Mouse (Mus musculus): ENCODE results near the gene Rpl15. TPM values are rescaled to one million over a fixed set of nuclear protein-coding genes. Genes with fewer than 3 reads are reported as not detected.

The Rpl15 gene
- polyA plus RNA-seq (2015; fragmentation: Nextera tagmentation; extraction: Ambion mirVana): 402 and 435 TPM in 2 replicates

GRCm38 (mm10) chr14:18270529-18271441, at the start of gene Rpl15, which contains the start of gene Nkiras1:
Gene Rpl15, minus strand, starts transcription at chr14:18271391.
Gene Nkiras1, plus strand, starts transcription at chr14:18271136.
- peaks cover 12% of the 10 kb centered on the region for H3K36me3 ChIP-seq (ENCODE audit: control insufficient read depth, insufficient read depth, low read length)
- under 1% methylated on average over 76 of the region's 78 CpGs for WGBS
- peak within 1 kb of the TSS; percentile 94 for H3K4me3 ChIP-seq (ENCODE audit: low read length)
- peak within 1 kb of the TSS; percentile 73 for H3K27ac ChIP-seq (ENCODE audit: low read length)
- peak; percentile 100 for ATAC-seq (ENCODE audit: low read depth)
- peak within 1 kb of the TSS; percentile 83 for H3K4me2 ChIP-seq (ENCODE audit: low read depth, low read length)
- H3K9ac ChIP-seq (ENCODE audit: low read length): peak within 1 kb of the TSS; percentile 98
- H3K27me3 ChIP-seq (ENCODE audit: control insufficient read depth, insufficient read depth, low read depth, low read length): no peaks in the 10 kb centered on the region
- peaks cover 12% of the 10 kb centered on the region for H3K4me1 ChIP-seq (replicated peaks; ENCODE audit: control insufficient read depth, insufficient read depth, low read length)
- no peaks in the 10 kb centered on the region for H3K9me3 ChIP-seq (ENCODE audit: control insufficient read depth, low read length)

GRCm38 (mm10) chr14:18317457-18318411, 46.5 kb upstream of the Rpl15 start:
- ATAC-seq (ENCODE audit: low read depth): peak; percentile 47
- Histone ChIP-seq H3K27ac (ENCODE audit: low read length) (no peak overlapping the region), H3K4me2 (ENCODE audit: low read depth, low read length) (no peak overlapping the region), H3K9ac (ENCODE audit: low read length) (no peak overlapping the region), H3K36me3 (ENCODE audit: control insufficient read depth, insufficient read depth, low read length) (no peaks in the 10 kb centered on the region), H3K4me1 (replicated peaks; ENCODE audit: control insufficient read depth, insufficient read depth, low read length) (peaks cover 5% of the 10 kb centered on the region), H3K4me3 (ENCODE audit: low read length) (no peak overlapping the region), H3K27me3 (ENCODE audit: control insufficient read depth, insufficient read depth, low read depth, low read length) (no peaks in the 10 kb centered on the region), H3K9me3 (ENCODE audit: control insufficient read depth, low read length) (no peaks in the 10 kb centered on the region)
- WGBS: 52% methylated on average over 11 of the region's 11 CpGs

- H3K4me1 ChIP-seq (replicated peaks; ENCODE audit: control insufficient read depth, insufficient read depth, low read length): no peaks in the 10 kb centered on the region
- H3K36me3 ChIP-seq (ENCODE audit: control insufficient read depth, insufficient read depth, low read length): no peaks in the 10 kb centered on the region
- no peak overlapping the region for H3K9ac ChIP-seq (ENCODE audit: low read length)
- H3K27ac ChIP-seq (ENCODE audit: low read length): no peak overlapping the region
- H3K4me2 ChIP-seq (ENCODE audit: low read depth, low read length): no peak overlapping the region
- no peak overlapping the region for H3K4me3 ChIP-seq (ENCODE audit: low read length)
- ATAC-seq (ENCODE audit: low read depth): no peak
- H3K9me3 ChIP-seq (ENCODE audit: control insufficient read depth, low read length): no peaks in the 10 kb centered on the region
- 87% methylated on average over 5 of the region's 5 CpGs for WGBS
- H3K27me3 ChIP-seq (ENCODE audit: control insufficient read depth, insufficient read depth, low read depth, low read length): no peaks in the 10 kb centered on the region
These were observed 33.0 kb upstream of the Rpl15 start for GRCm38 (mm10) chr14:18304165-18304564.

GRCm38 (mm10) chr14:18303262-18303661, 32.1 kb upstream of the Rpl15 start:
- no peaks in the 10 kb centered on the region for H3K9me3 ChIP-seq (ENCODE audit: control insufficient read depth, low read length)
- no peak overlapping the region for H3K4me3 ChIP-seq (ENCODE audit: low read length)
- H3K4me1 ChIP-seq (replicated peaks; ENCODE audit: control insufficient read depth, insufficient read depth, low read length): no peaks in the 10 kb centered on the region
- no peak overlapping the region for H3K27ac ChIP-seq (ENCODE audit: low read length)
- H3K4me2 ChIP-seq (ENCODE audit: low read depth, low read length): no peak overlapping the region
- H3K27me3 ChIP-seq (ENCODE audit: control insufficient read depth, insufficient read depth, low read depth, low read length): no peaks in the 10 kb centered on the region
- WGBS: 78% methylated on average over 4 of the region's 4 CpGs
- no peaks in the 10 kb centered on the region for H3K36me3 ChIP-seq (ENCODE audit: control insufficient read depth, insufficient read depth, low read length)
- ATAC-seq (ENCODE audit: low read depth): 0 out of 2 replicates have a peak, but pooled peaks have one; percentile 20
- H3K9ac ChIP-seq (ENCODE audit: low read length): no peak overlapping the region

GRCm38 (mm10) chr14:18302750-18303149, 31.6 kb upstream of the Rpl15 start:
- Histone ChIP-seq H3K27ac (ENCODE audit: low read length) (no peak overlapping the region), H3K4me2 (ENCODE audit: low read depth, low read length) (no peak overlapping the region), H3K9me3 (ENCODE audit: control insufficient read depth, low read length) (no peaks in the 10 kb centered on the region), H3K27me3 (ENCODE audit: control insufficient read depth, insufficient read depth, low read depth, low read length) (no peaks in the 10 kb centered on the region), H3K4me1 (replicated peaks; ENCODE audit: control insufficient read depth, insufficient read depth, low read length) (no peaks in the 10 kb centered on the region), H3K9ac (ENCODE audit: low read length) (no peak overlapping the region), H3K36me3 (ENCODE audit: control insufficient read depth, insufficient read depth, low read length) (no peaks in the 10 kb centered on the region), H3K4me3 (ENCODE audit: low read length) (no peak overlapping the region)
- WGBS: 63% methylated on average over 3 of the region's 3 CpGs
- no peak for ATAC-seq (ENCODE audit: low read depth)

- no peaks in the 10 kb centered on the region for H3K9me3 ChIP-seq (ENCODE audit: control insufficient read depth, low read length)
- H3K27ac ChIP-seq (ENCODE audit: low read length): no peak overlapping the region
- WGBS: 54% methylated on average over 3 of the region's 3 CpGs
- no peaks in the 10 kb centered on the region for H3K27me3 ChIP-seq (ENCODE audit: control insufficient read depth, insufficient read depth, low read depth, low read length)
- ATAC-seq (ENCODE audit: low read depth): peak; percentile 43
- H3K4me3 ChIP-seq (ENCODE audit: low read length): no peak overlapping the region
- no peaks in the 10 kb centered on the region for H3K36me3 ChIP-seq (ENCODE audit: control insufficient read depth, insufficient read depth, low read length)
- H3K4me2 ChIP-seq (ENCODE audit: low read depth, low read length): no peak overlapping the region
- no peaks in the 10 kb centered on the region for H3K4me1 ChIP-seq (replicated peaks; ENCODE audit: control insufficient read depth, insufficient read depth, low read length)
- no peak overlapping the region for H3K9ac ChIP-seq (ENCODE audit: low read length)
These were observed 30.4 kb upstream of the Rpl15 start for GRCm38 (mm10) chr14:18301591-18301990.

GRCm38 (mm10) chr14:18300676-18301075, 29.5 kb upstream of the Rpl15 start:
- no peak for ATAC-seq (ENCODE audit: low read depth)
- WGBS: 88% methylated on average over 2 of the region's 2 CpGs
- no peak overlapping the region for H3K27ac ChIP-seq (ENCODE audit: low read length)
- H3K9me3 ChIP-seq (ENCODE audit: control insufficient read depth, low read length): no peaks in the 10 kb centered on the region
- H3K4me2 ChIP-seq (ENCODE audit: low read depth, low read length): no peak overlapping the region
- no peaks in the 10 kb centered on the region for H3K27me3 ChIP-seq (ENCODE audit: control insufficient read depth, insufficient read depth, low read depth, low read length)
- H3K36me3 ChIP-seq (ENCODE audit: control insufficient read depth, insufficient read depth, low read length): no peaks in the 10 kb centered on the region
- H3K4me3 ChIP-seq (ENCODE audit: low read length): no peak overlapping the region
- H3K9ac ChIP-seq (ENCODE audit: low read length): no peak overlapping the region
- H3K4me1 ChIP-seq (replicated peaks; ENCODE audit: control insufficient read depth, insufficient read depth, low read length): no peaks in the 10 kb centered on the region

- ATAC-seq (ENCODE audit: low read depth): no peak
- Histone ChIP-seq H3K36me3 (ENCODE audit: control insufficient read depth, insufficient read depth, low read length) (no peaks in the 10 kb centered on the region), H3K27ac (ENCODE audit: low read length) (no peak overlapping the region), H3K4me1 (replicated peaks; ENCODE audit: control insufficient read depth, insufficient read depth, low read length) (no peaks in the 10 kb centered on the region), H3K4me3 (ENCODE audit: low read length) (no peak overlapping the region), H3K9ac (ENCODE audit: low read length) (no peak overlapping the region), H3K4me2 (ENCODE audit: low read depth, low read length) (no peak overlapping the region), H3K9me3 (ENCODE audit: control insufficient read depth, low read length) (no peaks in the 10 kb centered on the region), H3K27me3 (ENCODE audit: control insufficient read depth, insufficient read depth, low read depth, low read length) (no peaks in the 10 kb centered on the region)
- WGBS: 90% methylated on average over 2 of the region's 2 CpGs
These were observed 27.7 kb upstream of the Rpl15 start for GRCm38 (mm10) chr14:18298874-18299273.

- H3K9ac ChIP-seq (ENCODE audit: low read length): no peak overlapping the region
- no peaks in the 10 kb centered on the region for H3K27me3 ChIP-seq (ENCODE audit: control insufficient read depth, insufficient read depth, low read depth, low read length)
- H3K4me2 ChIP-seq (ENCODE audit: low read depth, low read length): no peak overlapping the region
- no peaks in the 10 kb centered on the region for H3K4me1 ChIP-seq (replicated peaks; ENCODE audit: control insufficient read depth, insufficient read depth, low read length)
- ATAC-seq (ENCODE audit: low read depth): no peak
- no peak overlapping the region for H3K4me3 ChIP-seq (ENCODE audit: low read length)
- 85% methylated on average over 2 of the region's 2 CpGs for WGBS
- no peaks in the 10 kb centered on the region for H3K36me3 ChIP-seq (ENCODE audit: control insufficient read depth, insufficient read depth, low read length)
- no peaks in the 10 kb centered on the region for H3K9me3 ChIP-seq (ENCODE audit: control insufficient read depth, low read length)
- H3K27ac ChIP-seq (ENCODE audit: low read length): no peak overlapping the region
These were observed 26.2 kb upstream of the Rpl15 start for GRCm38 (mm10) chr14:18297441-18297840.
